Mouse (Mus musculus) G1E (cell line): ENCODE results near the gene Odaph. TPM values are rescaled to one million over a fixed set of nuclear protein-coding genes. Genes with fewer than 3 reads are reported as not detected.

Source experiments
- ATAC-seq: 2 replicates; pipeline ENCODE4 v1.8.0; 2016; ENCODE audit warnings: mild to moderate bottlenecking; ENCODE audit not compliant: insufficient number of reproducible peaks, poor library complexity, low FRiP score, severe bottlenecking; ENCODE audit errors: extremely low read depth
- DNase-seq: peaks from one replicate; pipeline ENCODE4 v3.0.0; 2012; ENCODE audit warnings: low spot score
- H3K27me3 ChIP-seq: 2 replicates; pipeline ENCODE4 v1.6.1; 2012; ENCODE audit warnings: mild to moderate bottlenecking, low read length, inconsistent platforms; ENCODE audit not compliant: insufficient read depth
- H3K36me3 ChIP-seq: replicated peaks from 2 replicates; pipeline ENCODE3; 2012; ENCODE audit warnings: mild to moderate bottlenecking, inconsistent platforms
- H3K4me1 ChIP-seq: 2 replicates; pipeline ENCODE4 v1.6.1; 2012; ENCODE audit warnings: low read depth, low read length, inconsistent platforms, mixed read lengths; ENCODE audit not compliant: insufficient read depth
- H3K4me3 ChIP-seq: 2 replicates; pipeline ENCODE4 v1.5.1; 2012; ENCODE audit warnings: low read depth, mild to moderate bottlenecking, inconsistent platforms, low read length, moderate library complexity, mixed read lengths
- H3K9me3 ChIP-seq: replicated peaks from 2 replicates; pipeline ENCODE4 v1.6.1; 2012; ENCODE audit warnings: inconsistent platforms
- CTCF ChIP-seq: IDR thresholded peaks from 2 replicates; pipeline ENCODE4 v1.5.1; 2012; ENCODE audit warnings: low read depth, low read length, inconsistent platforms, mixed read lengths
- GATA1 ChIP-seq: IDR thresholded peaks from 2 replicates; pipeline ENCODE4 v1.6.1; 2012; ENCODE audit warnings: borderline replicate concordance, low read length, inconsistent platforms, mixed read lengths
- GATA2 ChIP-seq: IDR thresholded peaks from 2 replicates; pipeline ENCODE4 v1.6.1; 2012; ENCODE audit warnings: low read depth, low read length, inconsistent platforms, borderline replicate concordance
- POLR2AphosphoS5 ChIP-seq: IDR thresholded peaks from 2 replicates; pipeline ENCODE4 v1.6.1; 2012; ENCODE audit warnings: low read depth, low read length, inconsistent platforms; ENCODE audit not compliant: insufficient replicate concordance
- TAL1 ChIP-seq: conservative IDR thresholded peaks from 2 replicates; pipeline ENCODE4 v1.6.1; 2012; ENCODE audit warnings: low read depth, low read length, inconsistent platforms, mixed read lengths
- polyA plus RNA-seq: library from polyadenylated mRNA; stranded (reverse); fragments of >175 nt; gene quantifications from 2 replicates; pipeline ENCODE4 v1.2.3, GENCODE M21; 2012
- total RNA-seq, 2 experiments: library from RNA; stranded (forward) in 1 of 2; stranded (reverse) in 1 of 2; fragments of 200-1000 nt in 1 of 2; fragments of >200 nt in 1 of 2; fragmentation: Nextera tagmentation in 1 of 2; gene quantifications; 2 replicates each; pipeline ENCODE4 v1.2.3; 2014 to 2017

Gene Odaph
- total and polyA plus RNA-seq, 3 experiments, result 0.22 TPM; not detected in 2

- Histone ChIP-seq H3K27me3 (0 out of 2 replicates have a peak, but pooled peaks cover 2% of the 10 kb centered on the region), H3K4me3 (no peak overlapping the region), H3K4me1 (no peaks in the 10 kb centered on the region; the same call in 1 of the 2 replicates), H3K9me3 (no peaks in the 10 kb centered on the region), H3K36me3 (peaks cover 33% of the 10 kb centered on the region)
- ATAC-seq, result no peak
- no peak for DNase-seq
- TF ChIP-seq TAL1 (no peak), GATA2 (no peak), CTCF (no peak), GATA1 (no peak), POLR2AphosphoS5 (no peak)
Observed at GRCm38 (mm10) chr5:91974002-91974401, 13.3 kb upstream of the Odaph start.

GRCm38 (mm10) chr5:91975758-91976157, 11.5 kb upstream of the Odaph start:
- Histone ChIP-seq H3K4me1 (no peaks in the 10 kb centered on the region; the same call in 1 of the 2 replicates), H3K27me3 (0 out of 2 replicates have a peak, but pooled peaks cover 3% of the 10 kb centered on the region), H3K36me3 (peaks cover 15% of the 10 kb centered on the region), H3K9me3 (no peaks in the 10 kb centered on the region), H3K4me3 (no peak overlapping the region)
- no peak for TF ChIP-seq CTCF
- TF ChIP-seq TAL1, result no peak
- TF ChIP-seq GATA1, result no peak
- no peak for TF ChIP-seq POLR2AphosphoS5
- TF ChIP-seq GATA2, result no peak
- no peak for ATAC-seq
- DNase-seq, result no peak

GRCm38 (mm10) chr5:91976566-91977396, 10.5 kb upstream of the Odaph start:
- no peak for ATAC-seq
- TF ChIP-seq POLR2AphosphoS5 (no peak), CTCF (no peak)

GRCm38 (mm10) chr5:91977397-91977770, 9.9 kb upstream of the Odaph start:
- ATAC-seq (no peak), DNase-seq (no peak)
- peaks cover 5% of the 10 kb centered on the region for H3K36me3 ChIP-seq
- no peak for TF ChIP-seq GATA1
- no peak for TF ChIP-seq GATA2
- no peak for TF ChIP-seq TAL1
- no peak for TF ChIP-seq CTCF
- TF ChIP-seq POLR2AphosphoS5, result no peak
- H3K9me3 ChIP-seq, result no peaks in the 10 kb centered on the region
- H3K27me3 ChIP-seq, result peaks cover 3% of the 10 kb centered on the region
- no peak overlapping the region for H3K4me3 ChIP-seq
- no peaks in the 10 kb centered on the region for H3K4me1 ChIP-seq

More at GRCm38 (mm10) chr5:91976566-91977396, 10.5 kb upstream of the Odaph start:
- H3K27me3 ChIP-seq, result peaks cover 3% of the 10 kb centered on the region; the same call in 1 of the 2 replicates
- no peaks in the 10 kb centered on the region; the same call in 1 of the 2 replicates for H3K4me1 ChIP-seq
- H3K4me3 ChIP-seq, result no peak overlapping the region
- H3K9me3 ChIP-seq, result no peaks in the 10 kb centered on the region
- H3K36me3 ChIP-seq, result peaks cover 9% of the 10 kb centered on the region
- DNase-seq, result no peak

DNA sequence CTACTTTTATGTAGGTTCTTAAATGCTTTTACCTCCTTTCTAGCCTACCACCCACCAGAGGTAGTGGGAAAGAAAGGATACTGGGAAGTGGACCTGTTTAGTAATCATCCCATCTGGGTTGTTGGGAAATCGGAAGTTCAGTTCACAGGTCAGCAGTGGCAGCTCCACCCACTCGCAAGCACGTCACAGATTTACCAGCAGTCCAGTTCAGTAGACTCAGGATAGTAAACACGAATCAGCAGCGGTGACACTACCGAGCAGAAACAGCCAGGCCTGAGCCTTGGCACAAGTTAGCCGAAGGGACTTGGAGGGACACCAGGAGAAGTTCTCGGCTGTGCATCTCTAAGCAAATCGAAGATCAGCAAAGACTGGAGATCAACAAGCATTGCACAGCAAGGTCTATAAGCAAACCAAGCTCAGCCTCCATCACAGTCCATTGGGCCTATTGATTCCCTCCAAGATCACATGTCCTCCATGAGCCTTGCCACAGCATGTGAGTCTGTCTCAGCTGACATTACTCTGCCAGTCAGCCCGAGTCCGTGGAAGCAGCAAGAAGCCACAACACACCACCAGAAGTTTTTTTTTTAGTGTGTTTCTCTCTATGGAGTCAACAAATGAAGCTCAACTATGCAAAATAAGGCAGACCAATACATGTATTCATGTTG, 6.0 kb upstream of the Odaph start:
- no peak for DNase-seq
- Histone ChIP-seq H3K4me3 (no peak overlapping the region), H3K9me3 (no peaks in the 10 kb centered on the region), H3K27me3 (peaks cover 5% of the 10 kb centered on the region), H3K4me1 (no peaks in the 10 kb centered on the region), H3K36me3 (no peaks in the 10 kb centered on the region)
- TF ChIP-seq GATA2, result no peak
- TF ChIP-seq POLR2AphosphoS5, result no peak
- TF ChIP-seq GATA1, result no peak
- no peak for TF ChIP-seq TAL1
- TF ChIP-seq CTCF, result no peak
- ATAC-seq, result no peak

GRCm38 (mm10) chr5:91983490-91983889, 3.8 kb upstream of the Odaph start:
- no peaks in the 10 kb centered on the region for H3K4me1 ChIP-seq
- TF ChIP-seq GATA1, result no peak
- no peak for TF ChIP-seq GATA2
- TF ChIP-seq TAL1, result no peak
- TF ChIP-seq CTCF, result no peak
- no peak for TF ChIP-seq POLR2AphosphoS5
- DNase-seq (no peak), ATAC-seq (no peak)
- H3K4me3 ChIP-seq, result no peak overlapping the region
- no peaks in the 10 kb centered on the region for H3K36me3 ChIP-seq
- H3K9me3 ChIP-seq, result no peaks in the 10 kb centered on the region
- H3K27me3 ChIP-seq, result peaks cover 9% of the 10 kb centered on the region
